Mouse (Mus musculus) bone marrow macrophage, adult 2 months (primary cell): ENCODE data around the gene Zmynd10.

Source experiments
- CTCF ChIP-seq: IDR thresholded peaks from 2 replicates; pipeline ENCODE4 v1.5.1; 2012; ENCODE audit warnings: low read depth, mild to moderate bottlenecking, low read length, moderate library complexity
- POLR2A ChIP-seq: IDR thresholded peaks from 2 replicates; pipeline ENCODE4 v1.6.1; 2012; ENCODE audit warnings: mild to moderate bottlenecking, low read depth, low read length, borderline replicate concordance

DNA sequence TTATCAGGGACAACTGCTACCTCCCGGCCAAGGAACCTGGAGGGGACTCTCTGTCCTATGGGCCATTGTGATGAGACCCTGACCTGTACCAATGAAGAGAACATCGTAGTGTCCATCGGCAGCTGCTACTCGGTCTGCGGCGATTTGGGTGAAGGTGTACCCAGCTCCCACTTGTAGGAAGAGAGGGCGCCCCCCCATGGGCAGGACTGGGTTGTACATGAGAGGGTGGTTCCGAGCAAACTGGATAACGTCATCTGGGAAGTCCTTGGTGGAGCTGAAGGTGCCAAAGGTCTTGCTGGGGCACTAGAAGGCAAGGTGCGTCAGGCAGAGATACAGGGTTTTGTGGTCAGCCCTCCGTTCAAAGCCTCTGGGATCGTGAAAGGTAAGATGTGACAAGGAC, 53.6 kb downstream of the Zmynd10 start:
- no peak for TF ChIP-seq CTCF
- no peak for TF ChIP-seq POLR2A
